Mouse (Mus musculus): ENCODE results near the gene Cdk18.

Cdk18 gene

GRCm38 (mm10) chr1:132113098-132113497, 26.4 kb downstream of the Cdk18 start:
- no peak for DNase-seq (ENCODE audit: low spot score in 2 of 2)

GRCm38 (mm10) chr1:132112426-132112825, 27.1 kb downstream of the Cdk18 start:
- DNase-seq (ENCODE audit: low spot score in 2 of 2), result no peak

- DNase-seq (ENCODE audit: low spot score in 2 of 2), result no peak
Measured at GRCm38 (mm10) chr1:132111411-132111810, 28.1 kb downstream of the Cdk18 start.

- no peak for DNase-seq (ENCODE audit: low spot score in 2 of 2)
Measured at GRCm38 (mm10) chr1:132109368-132109767, 30.1 kb downstream of the Cdk18 start.

GRCm38 (mm10) chr1:132104353-132104752, 35.1 kb downstream of the Cdk18 start:
- no peak for DNase-seq (ENCODE audit: low spot score in 2 of 2)

GRCm38 (mm10) chr1:132101953-132102697, 37.4 kb downstream of the Cdk18 start:
- DNase-seq (ENCODE audit: low spot score in 2 of 2), result no peak

- DNase-seq (ENCODE audit: low spot score in 2 of 2), result no peak
Measured at GRCm38 (mm10) chr1:132099775-132100174, 39.7 kb downstream of the Cdk18 start.

GRCm38 (mm10) chr1:132099016-132099415, 40.5 kb downstream of the Cdk18 start:
- no peak for DNase-seq (ENCODE audit: low spot score in 2 of 2)

GRCm38 (mm10) chr1:132098076-132098475, 41.4 kb downstream of the Cdk18 start:
- no peak for DNase-seq (ENCODE audit: low spot score in 2 of 2)

- DNase-seq (ENCODE audit: low spot score in 2 of 2), result no peak
Measured at GRCm38 (mm10) chr1:132095356-132096004, 44.0 kb downstream of the Cdk18 start.

GRCm38 (mm10) chr1:132093269-132093668, 46.2 kb downstream of the Cdk18 start:
- DNase-seq (ENCODE audit: low spot score in 2 of 2), result no peak

GRCm38 (mm10) chr1:132090266-132090665, 49.2 kb downstream of the Cdk18 start:
- no peak for DNase-seq (ENCODE audit: low spot score in 2 of 2)

GRCm38 (mm10) chr1:132089767-132090166, 49.7 kb downstream of the Cdk18 start:
- no peak for DNase-seq (ENCODE audit: low spot score in 2 of 2)

GRCm38 (mm10) chr1:132088181-132088671, 51.3 kb downstream of the Cdk18 start:
- DNase-seq (ENCODE audit: low spot score in 2 of 2), result peak; percentile 17 to 35

GRCm38 (mm10) chr1:132085181-132086049, 54.1 kb downstream of the Cdk18 start:
- DNase-seq (ENCODE audit: low spot score in 2 of 2), result no peak

GRCm38 (mm10) chr1:132078413-132078812, 61.1 kb downstream of the Cdk18 start:
- no peak for DNase-seq (ENCODE audit: low spot score in 2 of 2)

GRCm38 (mm10) chr1:132075576-132075975, 63.9 kb downstream of the Cdk18 start:
- DNase-seq (ENCODE audit: low spot score in 2 of 2), result no peak

GRCm38 (mm10) chr1:132070659-132071058, 68.8 kb downstream of the Cdk18 start:
- no peak for DNase-seq (ENCODE audit: low spot score in 2 of 2)

- no peak for DNase-seq (ENCODE audit: low spot score in 2 of 2)
Measured at GRCm38 (mm10) chr1:132069436-132069835, 70.0 kb downstream of the Cdk18 start.

- peak; percentile 26 to 32 for DNase-seq (ENCODE audit: low spot score in 2 of 2)
Measured at GRCm38 (mm10) chr1:132067261-132068255, 71.9 kb downstream of the Cdk18 start, which contains the start of gene Mfsd4a. TSS of gene Mfsd4a (minus strand) at chr1:132068062.

Measured in frontal cortex, postnatal 10 days (tissue).